Mouse (Mus musculus) cortical plate, adult 2 months (tissue): ENCODE measurements around the gene Irgm2.

ENCODE experiments used
- CTCF ChIP-seq: fragments of 200-500 bp; IDR thresholded peaks from 2 replicates; pipeline ENCODE4 v1.5.1; 2011; ENCODE audit warnings: mild to moderate bottlenecking, control low read depth, low read length; ENCODE audit not compliant: insufficient read depth; ENCODE audit errors: extremely low read depth
- POLR2A ChIP-seq: fragments of 200-500 bp; IDR thresholded peaks from 2 replicates; pipeline ENCODE4 v1.6.1; 2011; ENCODE audit warnings: mild to moderate bottlenecking, low read length, control low read depth; ENCODE audit not compliant: insufficient read depth; ENCODE audit errors: extremely low read depth

DNA sequence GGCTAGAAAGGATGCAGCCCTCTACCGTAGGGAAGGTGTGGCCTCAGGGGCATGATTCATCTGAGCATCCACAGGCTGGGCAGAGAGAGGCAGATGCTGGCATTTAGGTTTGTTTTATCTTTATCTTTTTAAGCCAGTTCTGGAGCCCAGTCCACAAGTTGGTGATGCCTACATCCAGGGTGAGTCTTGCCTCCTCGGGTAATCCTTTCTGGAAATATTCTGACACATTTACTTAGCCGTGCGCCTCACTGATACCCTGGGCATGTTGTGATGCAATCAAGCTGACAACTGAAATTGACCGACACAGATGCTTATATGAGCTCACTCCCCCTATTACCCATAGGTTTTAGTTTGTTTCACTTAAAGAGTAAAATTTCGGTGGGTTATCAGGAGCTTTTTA is 17.4 kb downstream of the Irgm2 start:
- TF ChIP-seq CTCF (no peak), POLR2A (no peak)
